Mouse (Mus musculus): ENCODE data around the gene Klrg2. TPM values are rescaled to one million over a fixed set of nuclear protein-coding genes. Genes with fewer than 3 reads are reported as not detected.
A peak's percentile ranks its signal among the peaks of the same experiment; 100 is the strongest.

Klrg2 gene
- polyA plus RNA-seq, 1 experiment: 0.48 TPM

DNA sequence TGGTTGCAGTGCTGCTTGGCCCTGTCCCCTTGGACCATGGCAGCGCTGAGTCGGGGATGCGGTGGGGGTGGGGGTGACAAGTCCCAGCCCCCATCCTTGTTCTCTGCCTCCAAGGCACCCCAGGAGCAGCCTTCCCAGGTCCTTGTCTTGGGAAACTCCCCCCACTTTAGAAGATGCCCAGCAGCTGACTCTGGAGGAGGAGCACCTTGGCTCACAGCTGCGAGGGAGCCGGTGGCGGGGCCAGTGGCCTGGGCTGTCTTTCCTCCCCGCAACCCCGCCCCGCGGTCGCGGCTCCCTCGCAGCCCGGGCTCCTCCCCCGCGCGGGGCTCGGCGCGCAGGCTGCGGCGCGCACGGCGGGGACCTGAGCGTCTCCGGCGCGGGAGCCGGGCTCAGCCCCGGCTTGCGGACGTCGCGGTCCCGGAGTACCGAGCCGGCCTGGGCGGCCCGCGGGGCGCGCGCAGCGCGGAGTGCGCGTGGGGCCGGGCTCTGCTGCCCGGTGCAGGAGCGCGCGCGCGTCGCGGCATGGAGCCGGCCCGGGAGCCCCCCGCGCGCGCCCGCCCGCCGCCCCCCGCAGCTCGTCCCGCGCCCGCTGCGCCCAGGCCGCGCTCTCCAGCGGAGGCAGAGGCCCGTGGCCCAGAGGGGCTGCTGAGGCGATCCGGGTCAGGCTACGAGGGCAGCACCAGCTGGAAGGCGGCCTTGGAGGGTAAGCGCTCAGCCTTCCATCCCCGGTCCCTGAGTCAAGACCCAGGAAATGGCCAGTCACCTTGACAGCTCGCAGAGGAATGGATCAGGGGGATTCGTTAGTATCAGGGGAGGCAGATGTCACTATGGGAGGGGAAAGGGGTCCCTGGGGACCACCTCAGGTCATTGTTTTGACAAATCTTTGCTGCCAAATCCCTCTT is 25.9 kb upstream of the Klrg2 start, which contains the start of gene Clec2l:
Clec2l (plus strand) TSS at position 356 of the 902 bp plus-strand sequence.
- H3K4me3 ChIP-seq (ENCODE audit: insufficient read depth, low read length): peak within 1 kb of the TSS; percentile 95
- H3K4me1 ChIP-seq (ENCODE audit: control insufficient read depth, insufficient read depth, low read length): peaks cover 4% of the 10 kb centered on the region; the same call in 1 of the 2 replicates
- peak within 1 kb of the TSS; percentile 64; the same call in 1 of the 2 replicates for H3K27ac ChIP-seq (ENCODE audit: insufficient read depth, low read length)
- no peak for TF ChIP-seq POLR2A (IDR thresholded peaks at IDR 0.05; ENCODE audit: extremely low read depth, insufficient read depth, low read length)
- TF ChIP-seq CTCF (IDR thresholded peaks at IDR 0.05; ENCODE audit: extremely low read depth, insufficient read depth, low read length): no peak

DNA sequence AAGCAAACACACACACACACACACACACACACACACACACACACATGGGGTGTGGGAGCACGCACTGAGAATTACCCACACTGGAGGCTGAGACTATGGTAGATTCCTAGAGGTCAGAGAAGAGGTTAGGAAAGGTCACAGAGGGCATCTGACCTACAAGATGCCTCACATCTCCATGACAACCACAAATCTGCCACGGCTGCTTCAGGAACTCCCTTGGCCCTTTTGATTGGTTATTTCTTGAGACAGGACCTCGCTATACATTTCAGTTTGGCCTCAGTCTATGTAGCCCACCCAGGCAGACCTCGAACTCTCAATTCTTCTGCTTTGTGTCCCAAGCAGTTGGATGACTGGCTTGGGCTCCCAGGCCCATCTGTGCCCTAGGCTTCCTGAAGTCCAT is 24.6 kb upstream of the Klrg2 start:
- H3K27ac ChIP-seq (ENCODE audit: insufficient read depth, low read length): no peak overlapping the region
- H3K4me3 ChIP-seq (ENCODE audit: insufficient read depth, low read length): no peak overlapping the region
- no peak for TF ChIP-seq POLR2A (IDR thresholded peaks at IDR 0.05; ENCODE audit: extremely low read depth, insufficient read depth, low read length)
- H3K4me1 ChIP-seq (ENCODE audit: control insufficient read depth, insufficient read depth, low read length): peaks cover 4% of the 10 kb centered on the region; the same call in 1 of the 2 replicates

DNA sequence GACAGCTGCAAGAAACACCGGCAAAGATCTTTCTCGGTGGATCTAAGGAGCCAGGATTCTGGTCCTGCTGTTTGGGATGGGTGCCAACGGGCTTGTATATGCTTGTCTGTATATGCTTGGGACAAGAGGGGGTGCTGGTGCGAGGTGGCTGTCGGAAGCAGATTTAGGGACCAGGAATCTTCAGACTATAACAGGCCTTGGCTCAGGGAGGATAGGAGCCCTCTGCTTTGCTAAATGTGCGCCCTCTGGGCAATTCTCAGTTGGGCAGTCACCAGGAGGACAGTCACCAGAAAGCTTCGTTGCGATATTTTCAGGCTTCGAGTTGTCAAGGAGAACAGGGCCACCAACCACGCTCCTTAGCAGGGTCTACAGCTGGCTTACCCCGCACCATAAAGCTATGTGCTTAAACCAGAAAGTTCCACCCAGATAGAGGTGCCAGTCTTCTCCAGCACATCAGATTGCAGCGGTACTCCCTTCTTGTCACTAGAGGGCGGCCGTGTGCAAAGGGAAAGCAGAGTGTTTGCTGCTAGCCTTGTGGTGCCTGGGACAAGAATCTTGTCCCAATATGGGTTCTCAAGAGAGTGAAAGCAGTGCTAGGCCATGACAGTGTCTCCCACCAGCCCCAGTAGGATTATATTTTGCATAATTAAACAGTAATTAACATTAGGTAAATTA is 13.4 kb upstream of the Klrg2 start:
- no peak overlapping the region for H3K4me3 ChIP-seq (ENCODE audit: insufficient read depth, low read length)
- H3K27ac ChIP-seq (ENCODE audit: insufficient read depth, low read length): no peak overlapping the region
- H3K4me1 ChIP-seq (ENCODE audit: control insufficient read depth, insufficient read depth, low read length): no peaks in the 10 kb centered on the region
- TF ChIP-seq CTCF (IDR thresholded peaks at IDR 0.05; ENCODE audit: extremely low read depth, insufficient read depth, low read length) (peak; percentile 97), POLR2A (IDR thresholded peaks at IDR 0.05; ENCODE audit: extremely low read depth, insufficient read depth, low read length) (no peak)

DNA sequence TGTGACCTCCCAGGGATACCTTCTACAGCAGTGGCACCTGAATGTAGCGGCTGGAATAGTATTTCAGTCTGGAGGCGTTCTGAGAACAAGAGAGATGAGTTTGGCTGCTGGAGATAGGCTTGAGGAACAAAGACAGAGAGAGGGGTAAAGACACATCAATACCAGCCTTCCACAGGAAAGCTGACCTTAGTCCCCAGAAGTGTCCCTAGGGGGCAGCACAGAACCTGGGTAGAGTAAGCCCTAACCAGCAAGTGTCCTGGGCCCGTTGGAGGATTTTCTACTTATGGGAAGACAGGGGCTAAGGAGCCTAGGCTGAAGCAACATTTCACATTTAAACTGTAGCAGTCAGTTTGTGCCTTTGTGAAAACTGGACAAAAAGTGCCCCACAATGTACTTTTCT is 12.5 kb upstream of the Klrg2 start:
- 0 out of 2 replicates have a peak, but pooled peaks have one; percentile 1 for TF ChIP-seq CTCF (IDR thresholded peaks at IDR 0.05; ENCODE audit: extremely low read depth, insufficient read depth, low read length)
- no peak for TF ChIP-seq POLR2A (IDR thresholded peaks at IDR 0.05; ENCODE audit: extremely low read depth, insufficient read depth, low read length)
- Histone ChIP-seq H3K4me3 (ENCODE audit: insufficient read depth, low read length) (no peak overlapping the region), H3K27ac (ENCODE audit: insufficient read depth, low read length) (no peak overlapping the region), H3K4me1 (ENCODE audit: control insufficient read depth, insufficient read depth, low read length) (no peaks in the 10 kb centered on the region)

DNA sequence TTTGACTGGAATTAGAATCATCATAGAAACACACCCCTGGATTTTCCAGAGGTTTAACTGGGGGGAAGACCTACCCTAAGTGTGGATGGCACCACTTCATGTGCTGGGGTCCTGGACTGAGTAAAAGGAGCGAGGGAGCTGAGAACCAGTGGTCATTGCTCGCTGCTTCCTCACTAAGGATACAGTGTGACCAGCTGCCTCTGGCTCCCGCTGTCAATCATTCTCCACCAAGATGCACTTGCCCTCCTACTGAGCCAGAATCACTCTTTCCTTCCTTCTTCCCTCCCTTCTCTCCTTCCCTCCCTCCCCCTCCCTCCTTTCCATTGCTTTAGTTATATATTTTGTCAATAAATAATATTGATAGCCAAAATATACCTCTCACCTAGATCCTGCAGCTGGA is 6.0 kb upstream of the Klrg2 start:
- TF ChIP-seq POLR2A (IDR thresholded peaks at IDR 0.05; ENCODE audit: extremely low read depth, insufficient read depth, low read length): no peak
- no peak for TF ChIP-seq CTCF (IDR thresholded peaks at IDR 0.05; ENCODE audit: extremely low read depth, insufficient read depth, low read length)
- H3K4me3 ChIP-seq (ENCODE audit: insufficient read depth, low read length): no peak overlapping the region

DNA sequence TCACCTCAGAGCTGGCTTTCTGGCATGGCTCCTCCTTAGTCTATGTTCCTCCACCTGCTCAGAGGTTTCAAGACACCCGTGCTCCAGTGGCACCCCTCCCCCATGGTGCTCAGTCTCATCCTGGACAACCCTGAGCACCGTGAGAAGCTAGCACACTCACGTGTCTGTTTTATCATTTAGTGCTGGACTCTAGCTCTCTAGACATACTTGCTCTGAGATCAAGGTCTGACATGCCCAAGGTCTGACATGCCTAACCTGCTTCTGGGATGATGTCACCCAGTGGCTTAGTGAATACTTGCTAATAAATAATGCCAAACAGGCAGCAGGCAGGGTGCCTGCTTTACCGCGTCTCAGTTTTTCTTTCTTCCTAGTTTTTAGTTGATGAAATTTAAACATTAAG is 5.6 kb upstream of the Klrg2 start:
- TF ChIP-seq POLR2A (IDR thresholded peaks at IDR 0.05; ENCODE audit: extremely low read depth, insufficient read depth, low read length) (no peak), CTCF (IDR thresholded peaks at IDR 0.05; ENCODE audit: extremely low read depth, insufficient read depth, low read length) (no peak)
- Histone ChIP-seq H3K4me3 (ENCODE audit: insufficient read depth, low read length) (no peak overlapping the region), H3K4me1 (ENCODE audit: control insufficient read depth, insufficient read depth, low read length) (no peaks in the 10 kb centered on the region), H3K27ac (ENCODE audit: insufficient read depth, low read length) (no peak overlapping the region)

More for the DNA sequence above, 6.0 kb upstream of the Klrg2 start:
- no peak overlapping the region for H3K27ac ChIP-seq (ENCODE audit: insufficient read depth, low read length)
- H3K4me1 ChIP-seq (ENCODE audit: control insufficient read depth, insufficient read depth, low read length): no peaks in the 10 kb centered on the region

DNA sequence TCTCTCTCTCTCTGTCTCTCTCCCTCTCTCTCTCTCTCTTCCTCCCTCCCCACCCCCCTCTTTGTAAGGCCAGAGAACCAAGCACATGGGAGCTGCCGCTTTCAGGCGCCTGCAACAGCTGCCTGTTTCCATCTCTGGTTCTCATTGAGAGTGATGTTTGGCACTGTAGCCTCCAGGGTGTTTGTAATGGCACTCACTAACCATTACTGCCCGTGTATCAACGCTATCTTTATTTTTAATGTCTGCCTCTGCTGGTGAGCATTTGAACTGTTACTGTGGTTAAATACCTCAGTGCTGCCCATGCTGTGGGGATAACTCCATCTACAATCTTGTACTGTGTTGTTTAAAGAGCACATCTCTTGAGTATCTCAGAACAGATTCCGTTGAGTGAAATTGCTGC is 4.6 kb upstream of the Klrg2 start:
- TF ChIP-seq POLR2A (IDR thresholded peaks at IDR 0.05; ENCODE audit: extremely low read depth, insufficient read depth, low read length) (no peak), CTCF (IDR thresholded peaks at IDR 0.05; ENCODE audit: extremely low read depth, insufficient read depth, low read length) (no peak)
- Histone ChIP-seq H3K4me1 (ENCODE audit: control insufficient read depth, insufficient read depth, low read length) (no peaks in the 10 kb centered on the region), H3K4me3 (ENCODE audit: insufficient read depth, low read length) (no peak overlapping the region), H3K27ac (ENCODE audit: insufficient read depth, low read length) (no peak overlapping the region)

DNA sequence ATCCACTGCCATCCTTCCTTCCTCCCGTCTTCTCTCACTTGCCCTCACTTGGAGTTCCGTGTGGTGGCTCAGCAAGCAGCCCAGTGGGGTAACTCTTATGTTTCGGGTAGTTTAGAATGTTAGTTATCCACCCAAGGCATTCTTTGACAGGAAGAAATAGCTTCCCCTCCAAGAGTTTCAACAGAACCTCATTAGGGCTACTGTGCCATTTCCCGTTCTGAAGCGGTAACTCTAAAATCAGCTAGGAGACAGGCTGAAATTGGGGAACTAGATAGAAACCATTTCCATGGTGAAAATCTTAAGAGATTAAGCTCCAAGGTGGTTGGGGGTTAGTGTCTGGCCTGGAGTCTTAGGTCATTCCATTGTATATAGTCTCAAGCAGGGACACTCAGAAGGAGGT is 4.2 kb upstream of the Klrg2 start:
- no peaks in the 10 kb centered on the region for H3K4me1 ChIP-seq (ENCODE audit: control insufficient read depth, insufficient read depth, low read length)
- no peak overlapping the region for H3K4me3 ChIP-seq (ENCODE audit: insufficient read depth, low read length)
- no peak for TF ChIP-seq POLR2A (IDR thresholded peaks at IDR 0.05; ENCODE audit: extremely low read depth, insufficient read depth, low read length)
- TF ChIP-seq CTCF (IDR thresholded peaks at IDR 0.05; ENCODE audit: extremely low read depth, insufficient read depth, low read length): no peak
- no peak overlapping the region for H3K27ac ChIP-seq (ENCODE audit: insufficient read depth, low read length)

DNA sequence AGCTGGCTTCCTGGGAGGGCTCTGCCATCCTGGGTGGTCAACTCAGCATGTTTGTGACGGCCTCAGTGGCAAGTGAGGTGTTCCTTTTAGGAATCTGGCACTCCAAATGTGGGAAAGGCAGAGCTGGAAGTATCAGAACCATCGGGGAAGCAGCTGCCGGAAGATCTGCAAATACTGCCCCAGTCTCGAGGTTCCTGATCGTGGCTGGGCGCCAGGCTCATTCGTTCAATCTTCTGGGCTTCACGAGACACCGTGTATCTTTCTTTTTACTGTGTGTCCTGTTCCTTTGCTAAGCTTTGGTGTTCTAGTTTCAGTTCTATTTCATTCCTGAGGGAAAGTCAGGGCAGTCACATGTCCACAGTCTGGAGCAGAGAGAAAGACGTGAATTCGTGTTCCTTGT is 3.4 kb upstream of the Klrg2 start:
- H3K4me3 ChIP-seq (ENCODE audit: insufficient read depth, low read length): no peak overlapping the region
- no peak overlapping the region for H3K27ac ChIP-seq (ENCODE audit: insufficient read depth, low read length)
- no peaks in the 10 kb centered on the region for H3K4me1 ChIP-seq (ENCODE audit: control insufficient read depth, insufficient read depth, low read length)
- TF ChIP-seq CTCF (IDR thresholded peaks at IDR 0.05; ENCODE audit: extremely low read depth, insufficient read depth, low read length) (no peak), POLR2A (IDR thresholded peaks at IDR 0.05; ENCODE audit: extremely low read depth, insufficient read depth, low read length) (no peak)
